Mouse (Mus musculus) midbrain, embryonic 15.5 days (tissue): ENCODE data around the gene Pole2. TPM values are rescaled to one million over a fixed set of nuclear protein-coding genes. Genes with fewer than 3 reads are reported as not detected.
"Not testable (repeated sequence)": the region's sequence is repeated elsewhere in the genome, so short reads cannot be mapped to it uniquely, and the experiment has no call there.

Experiments
- ATAC-seq: fragments of 200-750 bp; cut with Nextera tagmentation; replicated peaks from 2 replicates; pipeline ENCODE4 v1.8.0; 2017; ENCODE audit warnings: moderate TSS enrichment
- H3K27ac ChIP-seq: fragments of 300-500 bp; sonication (generic); 2 replicates; pipeline ENCODE4 v1.5.1; 2015; ENCODE audit warnings: mild to moderate bottlenecking, inconsistent platforms
- H3K27me3 ChIP-seq: fragments of 300-500 bp; sonication (generic); replicated peaks from 2 replicates; pipeline ENCODE4 v1.6.1; 2015; ENCODE audit warnings: inconsistent platforms
- H3K36me3 ChIP-seq: fragments of 300-500 bp; sonication (generic); replicated peaks from 2 replicates; pipeline ENCODE4 v1.6.1; 2015; ENCODE audit warnings: inconsistent platforms
- H3K4me1 ChIP-seq: fragments of 300-500 bp; sonication (generic); 2 replicates; pipeline ENCODE4 v1.6.1; 2015; ENCODE audit warnings: inconsistent platforms
- H3K4me2 ChIP-seq: fragments of 300-500 bp; sonication (generic); 2 replicates; pipeline ENCODE4 v1.6.1; 2015; ENCODE audit warnings: inconsistent platforms, mild to moderate bottlenecking, moderate library complexity
- H3K4me3 ChIP-seq: fragments of 300-500 bp; sonication (generic); 2 replicates; pipeline ENCODE4 v1.5.1; 2015; ENCODE audit warnings: mild to moderate bottlenecking, inconsistent platforms
- H3K9ac ChIP-seq: fragments of 300-500 bp; sonication (generic); 2 replicates; pipeline ENCODE4 v1.6.1; 2015; ENCODE audit warnings: mild to moderate bottlenecking, inconsistent platforms
- H3K9me3 ChIP-seq: fragments of 300-500 bp; sonication (generic); 2 replicates; pipeline ENCODE4 v1.6.1; 2016; ENCODE audit warnings: inconsistent platforms
- WGBS: fragments of 180-500 bp; shearing (Covaris S2); methylation state at CpG from one replicate; pipeline ENCODE4 v1.1.7; 2015; ENCODE audit warnings: mixed read lengths; 5-methylcytosine and 5-hydroxymethylcytosine counted together
- polyA plus RNA-seq: library from polyadenylated mRNA; unstranded; fragments of >200 nt; fragmentation: Nextera tagmentation; extraction: Ambion mirVana; gene quantifications from 2 replicates; pipeline ENCODE4 v1.2.1, GENCODE M21; 2015

Gene Pole2
- polyA plus RNA-seq, 1 experiment from 2014 or later = 3.4 TPM

GRCm38 (mm10) chr12:69185371-69185770 is 42.6 kb downstream of the Pole2 start:
- no peak for ATAC-seq
- Histone ChIP-seq H3K9ac (no peak overlapping the region; the same call in 1 of the 2 replicates), H3K27ac (no peak overlapping the region), H3K36me3 (0 out of 2 replicates have a peak, but pooled peaks cover 3% of the 10 kb centered on the region), H3K9me3 (no peaks in the 10 kb centered on the region), H3K4me2 (peak overlapping the region; percentile 75), H3K4me3 (peak overlapping the region; percentile 87), H3K4me1 (peaks cover 28% of the 10 kb centered on the region), H3K27me3 (no peaks in the 10 kb centered on the region)
- 70% methylated on average over 7 of the region's 7 CpGs for WGBS

- 2% methylated on average over 84 of the region's 86 CpGs for WGBS
- Histone ChIP-seq H3K4me3 (peak overlapping the region; percentile 87), H3K4me2 (peak overlapping the region; percentile 75), H3K9me3 (no peaks in the 10 kb centered on the region), H3K36me3 (no peaks in the 10 kb centered on the region), H3K9ac (peak overlapping the region; percentile 77), H3K27ac (peak overlapping the region; percentile 95), H3K4me1 (peaks cover 28% of the 10 kb centered on the region), H3K27me3 (no peaks in the 10 kb centered on the region)
- ATAC-seq = peak; percentile 76
Measured at GRCm38 (mm10) chr12:69184342-69185295, 43.4 kb downstream of the Pole2 start.

- under 1% methylated on average over 84 of the region's 84 CpGs for WGBS
- Histone ChIP-seq H3K9ac (peak within 1 kb of the TSS; percentile 80), H3K4me3 (peak within 1 kb of the TSS; percentile 87), H3K4me2 (peak within 1 kb of the TSS; percentile 86), H3K27ac (peak within 1 kb of the TSS; percentile 95), H3K4me1 (peaks cover 28% of the 10 kb centered on the region), H3K27me3 (no peaks in the 10 kb centered on the region), H3K9me3 (no peaks in the 10 kb centered on the region), H3K36me3 (no peaks in the 10 kb centered on the region)
- ATAC-seq = peak; percentile 99
Measured at GRCm38 (mm10) chr12:69183583-69184308, 44.2 kb downstream of the Pole2 start, which contains the start of the genes Rpl36al and Mgat2. Rpl36al (minus strand) TSS chr12:69184083. Mgat2 (plus strand) TSS chr12:69184157.

- Histone ChIP-seq H3K27me3 (no peaks in the 10 kb centered on the region), H3K4me3 (no peak overlapping the region), H3K4me2 (no peak overlapping the region), H3K27ac (no peak overlapping the region), H3K9ac (no peak overlapping the region), H3K36me3 (no peaks in the 10 kb centered on the region), H3K4me1 (peaks cover 18% of the 10 kb centered on the region), H3K9me3 (no peaks in the 10 kb centered on the region)
- 90% methylated on average over 4 of the region's 4 CpGs for WGBS
- no peak for ATAC-seq
Measured at GRCm38 (mm10) chr12:69181800-69182199, 46.2 kb downstream of the Pole2 start.

- no peaks in the 10 kb centered on the region for H3K36me3 ChIP-seq
- no peak overlapping the region for H3K4me3 ChIP-seq
- 75% methylated on average over 12 of the region's 12 CpGs for WGBS
- no peak for ATAC-seq
- no peak overlapping the region for H3K4me2 ChIP-seq
- no peak overlapping the region for H3K27ac ChIP-seq
- H3K4me1 ChIP-seq = peaks cover 5% of the 10 kb centered on the region
- no peaks in the 10 kb centered on the region for H3K27me3 ChIP-seq
- H3K9me3 ChIP-seq = no peaks in the 10 kb centered on the region
- no peak overlapping the region for H3K9ac ChIP-seq
Measured at GRCm38 (mm10) chr12:69179371-69179770, 48.6 kb downstream of the Pole2 start.

GRCm38 (mm10) chr12:69177526-69177925 is 50.5 kb downstream of the Pole2 start:
- H3K4me1 ChIP-seq = no peaks in the 10 kb centered on the region
- H3K36me3 ChIP-seq = no peaks in the 10 kb centered on the region
- H3K27me3 ChIP-seq = no peaks in the 10 kb centered on the region
- H3K4me3 ChIP-seq = no peak overlapping the region
- H3K4me2 ChIP-seq = no peak overlapping the region
- no peaks in the 10 kb centered on the region for H3K9me3 ChIP-seq
- no peak for ATAC-seq
- H3K9ac ChIP-seq = no peak overlapping the region
- WGBS = 85% methylated on average over 3 of the region's 3 CpGs
- no peak overlapping the region for H3K27ac ChIP-seq

- Histone ChIP-seq H3K9ac (no peak overlapping the region), H3K27ac (no peak overlapping the region), H3K36me3 (no peaks in the 10 kb centered on the region), H3K27me3 (no peaks in the 10 kb centered on the region), H3K4me1 (no peaks in the 10 kb centered on the region), H3K4me2 (no peak overlapping the region), H3K9me3 (no peaks in the 10 kb centered on the region), H3K4me3 (no peak overlapping the region)
- ATAC-seq = no peak
- WGBS = 93% methylated on average over 3 of the region's 3 CpGs
Measured at GRCm38 (mm10) chr12:69175975-69176374, 52.0 kb downstream of the Pole2 start.

GRCm38 (mm10) chr12:69171307-69171706 is 56.7 kb downstream of the Pole2 start:
- H3K4me1 ChIP-seq = peaks cover 11% of the 10 kb centered on the region
- H3K27me3 ChIP-seq = no peaks in the 10 kb centered on the region
- no peaks in the 10 kb centered on the region for H3K36me3 ChIP-seq
- H3K4me3 ChIP-seq = no peak overlapping the region
- ATAC-seq = no peak
- H3K9me3 ChIP-seq = no peaks in the 10 kb centered on the region
- H3K4me2 ChIP-seq = no peak overlapping the region
- 95% methylated on average over 2 of the region's 2 CpGs for WGBS
- no peak overlapping the region for H3K9ac ChIP-seq
- H3K27ac ChIP-seq = no peak overlapping the region

GRCm38 (mm10) chr12:69168461-69169106 is 59.4 kb downstream of the Pole2 start, which contains the start of gene Lrr1:
Lrr1 (plus strand) TSS chr12:69168814.
- Histone ChIP-seq H3K4me2 (peak within 1 kb of the TSS; percentile 97), H3K9ac (peak within 1 kb of the TSS; percentile 64), H3K9me3 (no peaks in the 10 kb centered on the region), H3K36me3 (no peaks in the 10 kb centered on the region), H3K4me1 (peaks cover 11% of the 10 kb centered on the region), H3K4me3 (peak within 1 kb of the TSS; percentile 64), H3K27ac (peak within 1 kb of the TSS; percentile 81), H3K27me3 (no peaks in the 10 kb centered on the region)
- whole genome bisulfite sequencing = under 1% methylated on average over 40 of the region's 40 CpGs
- peak; percentile 94 for ATAC-seq

GRCm38 (mm10) chr12:69167656-69168460 is 60.1 kb downstream of the Pole2 start:
- H3K4me1 ChIP-seq = peaks cover 11% of the 10 kb centered on the region
- peak overlapping the region; percentile 97 for H3K4me2 ChIP-seq
- 9% methylated on average over 18 of the region's 18 CpGs for WGBS
- H3K27ac ChIP-seq = peak overlapping the region; percentile 81
- H3K9me3 ChIP-seq = no peaks in the 10 kb centered on the region
- peak; percentile 71 for ATAC-seq
- H3K4me3 ChIP-seq = peak overlapping the region; percentile 64
- no peaks in the 10 kb centered on the region for H3K36me3 ChIP-seq
- H3K9ac ChIP-seq = peak overlapping the region; percentile 64
- H3K27me3 ChIP-seq = no peaks in the 10 kb centered on the region

- H3K4me2 ChIP-seq, H3K4me3 ChIP-seq, ATAC-seq, H3K27me3 ChIP-seq, H3K9me3 ChIP-seq, H3K27ac ChIP-seq, H3K9ac ChIP-seq, H3K36me3 ChIP-seq: not testable (repeated sequence)
- peaks cover 11% of the 10 kb centered on the region for H3K4me1 ChIP-seq
- WGBS = 67% methylated on average over 8 of the region's 8 CpGs
Measured at GRCm38 (mm10) chr12:69166861-69167581, 61.0 kb downstream of the Pole2 start.
